Mouse (Mus musculus): ENCODE data around the gene Grap2.

- TF ChIP-seq CTCF (IDR thresholded peaks at IDR 0.05; ENCODE audit: low read depth, low read length) (no peak), TAL1 (conservative IDR thresholded peaks at IDR 0.05; ENCODE audit: low read depth, low read length) (no peak), POLR2AphosphoS5 (IDR thresholded peaks at IDR 0.05; ENCODE audit: insufficient replicate concordance, low read depth, low read length) (no peak)
These were observed 109.9 kb downstream of the Grap2 start for GRCm38 (mm10) chr15:80682343-80682742.

Measured in G1E (cell line).